Mouse (Mus musculus): Measurements from ENCODE around the gene Ccdc186. TPM values are rescaled to one million over a fixed set of nuclear protein-coding genes. Genes with fewer than 3 reads are reported as not detected.

Ccdc186 gene
- total and polyA plus RNA-seq, 3 experiments = 2.2 to 7.5 (median 3.4) TPM

DNA sequence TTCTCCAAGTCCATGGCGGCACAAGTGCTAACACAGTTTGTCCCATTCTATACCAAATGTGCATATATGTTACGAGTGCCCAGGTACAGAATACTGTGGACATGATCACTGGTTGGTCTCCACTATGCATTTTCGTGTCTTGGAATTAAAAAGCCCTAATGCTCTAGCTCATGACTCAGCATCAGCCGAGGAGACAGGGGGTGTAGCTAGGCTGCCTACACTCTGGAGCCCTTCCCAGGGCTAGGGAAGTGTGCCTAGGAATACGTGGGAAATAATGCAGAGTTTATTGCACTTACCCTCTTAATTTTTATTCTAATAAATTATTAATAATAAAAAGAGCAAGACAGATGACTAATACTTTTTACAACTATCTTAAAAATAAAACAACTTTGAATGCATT lies 33.0 kb downstream of the Ccdc186 start:
- Histone ChIP-seq H3K4me2 (ENCODE audit: insufficient read depth, low read depth, poor library complexity, severe bottlenecking) (no peak overlapping the region), H3K27ac (ENCODE audit: insufficient read depth, low read depth) (no peak overlapping the region), H3K9me3 (replicated peaks; ENCODE audit: low read length) (no peaks in the 10 kb centered on the region), H3K4me3 (replicated peaks in 1 of 3; ENCODE audit: low read depth in 2 of 3, low read length in 2 of 3, poor library complexity in 1 of 3) (no peak overlapping the region), H3K9ac (ENCODE audit: insufficient read depth, low read depth) (no peak overlapping the region), H3K27me3 (replicated peaks) (no peaks in the 10 kb centered on the region), H3K79me2 (replicated peaks; ENCODE audit: control insufficient read depth, extremely low read depth, insufficient read depth, poor library complexity, severe bottlenecking) (no peaks in the 10 kb centered on the region), H3K36me3 (replicated peaks in 1 of 2; ENCODE audit: control insufficient read depth in 1 of 2, insufficient read depth in 1 of 2, low read length in 1 of 2) (peaks cover 26 to 61% of the 10 kb centered on the region in 2 experiments), H3K4me1 (ENCODE audit: control insufficient read depth in 1 of 2, insufficient read depth in 2 of 2) (peaks cover 0 to 10% of the 10 kb centered on the region in 2 experiments; a peak in 1 of 4 replicates)
- TF ChIP-seq POLR2AphosphoS2 (IDR thresholded peaks at IDR 0.05; ENCODE audit: low read depth, low read length) = no peak
- TF ChIP-seq JUN (IDR thresholded peaks at IDR 0.05; ENCODE audit: insufficient read depth, low read depth, low read length) = no peak
- TF ChIP-seq TBP (conservative IDR thresholded peaks at IDR 0.05; ENCODE audit: low read depth, low read length) = no peak
- TF ChIP-seq USF2 (conservative IDR thresholded peaks at IDR 0.05; ENCODE audit: low read depth, low read length) = no peak
- no peak for TF ChIP-seq POLR2A (IDR thresholded peaks at IDR 0.05; ENCODE audit: low read depth, low read length)
- TF ChIP-seq MEF2A (IDR thresholded peaks at IDR 0.05; ENCODE audit: borderline replicate concordance, low read depth, low read length) = no peak
- no peak for TF ChIP-seq MYC (IDR thresholded peaks at IDR 0.05; ENCODE audit: low read depth, low read length)
- TF ChIP-seq E2F4 (IDR thresholded peaks at IDR 0.05; ENCODE audit: insufficient replicate concordance, low read depth, low read length) = no peak
- TF ChIP-seq USF1 (IDR thresholded peaks at IDR 0.05; ENCODE audit: low read depth, low read length) = no peak
- no peak for TF ChIP-seq ETS1 (conservative IDR thresholded peaks at IDR 0.05; ENCODE audit: low read depth, low read length)
- TF ChIP-seq MAFK (IDR thresholded peaks at IDR 0.05; ENCODE audit: insufficient replicate concordance, low read length) = no peak
- no peak for TF ChIP-seq PAX5 (IDR thresholded peaks at IDR 0.05; ENCODE audit: low read length)
- TF ChIP-seq MXI1 (IDR thresholded peaks at IDR 0.05; ENCODE audit: low read depth, low read length) = no peak
- TF ChIP-seq GABPA (IDR thresholded peaks at IDR 0.05; ENCODE audit: insufficient replicate concordance, low read depth, low read length) = no peak
- TF ChIP-seq SMC3 (IDR thresholded peaks at IDR 0.05; ENCODE audit: low read depth, low read length) = no peak
- TF ChIP-seq TCF12 (IDR thresholded peaks at IDR 0.05; ENCODE audit: low read depth, low read length) = no peak
- no peak for TF ChIP-seq SIN3A (IDR thresholded peaks at IDR 0.05; ENCODE audit: low read length)
- TF ChIP-seq MAZ (IDR thresholded peaks at IDR 0.05; ENCODE audit: low read depth, low read length) = no peak
- TF ChIP-seq KAT2A (IDR thresholded peaks at IDR 0.05; ENCODE audit: insufficient replicate concordance, low read length) = no peak
- dilution Hi-C loops (cut with MboI; ENCODE audit: extremely low pct_ligation_motif_present, extremely low pct_unique_long_range_greater_than_20kb, low sequenced_read_pairs) = no loop called here
- DNase-seq (ENCODE audit: extremely low read depth) = no peak
- in situ Hi-C loops (cut with MboI; ENCODE audit: low pct_ligation_motif_present, low pct_unique_long_range_greater_than_20kb, low sequenced_read_pairs) = no loop called here

DNA sequence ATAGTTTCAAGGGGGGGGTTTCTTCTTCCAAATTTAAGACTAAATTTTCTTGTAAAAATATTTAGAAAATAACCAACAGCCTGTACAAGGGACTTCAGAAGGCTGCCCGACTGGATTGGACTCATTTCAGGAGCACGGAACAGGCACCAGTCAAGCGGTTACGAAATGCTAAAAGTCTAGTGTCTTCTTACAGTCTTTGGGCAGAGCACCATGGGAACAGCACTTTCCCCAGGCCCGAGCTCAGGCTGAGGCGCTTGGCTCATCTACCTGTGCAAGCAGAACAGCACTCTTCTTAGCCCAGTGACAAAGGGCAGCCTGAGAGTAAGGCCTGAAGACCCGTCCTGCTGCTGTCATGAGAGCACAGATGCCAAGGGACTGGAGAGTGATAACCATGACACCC lies 34.1 kb downstream of the Ccdc186 start:
- TF ChIP-seq USF1 (IDR thresholded peaks at IDR 0.05; ENCODE audit: low read depth, low read length) (no peak), POLR2A (IDR thresholded peaks at IDR 0.05; ENCODE audit: low read depth, low read length) (no peak), ZNF384 (IDR thresholded peaks at IDR 0.05; ENCODE audit: low read depth, low read length) (no peak), TBP (conservative IDR thresholded peaks at IDR 0.05; ENCODE audit: low read depth, low read length) (no peak), USF2 (conservative IDR thresholded peaks at IDR 0.05; ENCODE audit: low read depth, low read length) (no peak), IRF4 (IDR thresholded peaks at IDR 0.05; ENCODE audit: low read depth, low read length) (no peak), MYC (IDR thresholded peaks at IDR 0.05; ENCODE audit: low read depth, low read length) (no peak), GABPA (IDR thresholded peaks at IDR 0.05; ENCODE audit: insufficient replicate concordance, low read depth, low read length) (no peak)
- no peak overlapping the region for H3K9ac ChIP-seq (ENCODE audit: insufficient read depth, low read depth)
- peaks cover 0 to 10% of the 10 kb centered on the region in 2 experiments; a peak in 1 of 4 replicates for H3K4me1 ChIP-seq (ENCODE audit: control insufficient read depth in 1 of 2, insufficient read depth in 2 of 2)
- no peak overlapping the region for H3K4me2 ChIP-seq (ENCODE audit: insufficient read depth, low read depth, poor library complexity, severe bottlenecking)
- no peak overlapping the region for H3K27ac ChIP-seq (ENCODE audit: insufficient read depth, low read depth)
- H3K4me3 ChIP-seq (replicated peaks in 1 of 3; ENCODE audit: low read depth in 2 of 3, low read length in 2 of 3, poor library complexity in 1 of 3) = no peak overlapping the region
- no peak for DNase-seq (ENCODE audit: extremely low read depth)
- H3K9me3 ChIP-seq (replicated peaks; ENCODE audit: low read length) = no peaks in the 10 kb centered on the region
- dilution Hi-C loops (cut with MboI; ENCODE audit: extremely low pct_ligation_motif_present, extremely low pct_unique_long_range_greater_than_20kb, low sequenced_read_pairs) = no loop called here
- no peaks in the 10 kb centered on the region for H3K27me3 ChIP-seq (replicated peaks)
- no peaks in the 10 kb centered on the region for H3K79me2 ChIP-seq (replicated peaks; ENCODE audit: control insufficient read depth, extremely low read depth, insufficient read depth, poor library complexity, severe bottlenecking)
- in situ Hi-C loops (cut with MboI; ENCODE audit: low pct_ligation_motif_present, low pct_unique_long_range_greater_than_20kb, low sequenced_read_pairs) = no loop called here
- peaks cover 18 to 54% of the 10 kb centered on the region in 2 experiments for H3K36me3 ChIP-seq (replicated peaks in 1 of 2; ENCODE audit: control insufficient read depth in 1 of 2, insufficient read depth in 1 of 2, low read length in 1 of 2)

Measured in CH12.LX (cell line).